Mouse (Mus musculus): ENCODE results near the gene Rom1. TPM values are rescaled to one million over a fixed set of nuclear protein-coding genes. Genes with fewer than 3 reads are reported as not detected.
"Not testable (repeated sequence)": the region's sequence is repeated elsewhere in the genome, so short reads cannot be mapped to it uniquely, and the experiment has no call there.

Rom1 gene
- total RNA-seq (2021), result 10 to 100 TPM; 19.8 to 30.2 TPM

DNA sequence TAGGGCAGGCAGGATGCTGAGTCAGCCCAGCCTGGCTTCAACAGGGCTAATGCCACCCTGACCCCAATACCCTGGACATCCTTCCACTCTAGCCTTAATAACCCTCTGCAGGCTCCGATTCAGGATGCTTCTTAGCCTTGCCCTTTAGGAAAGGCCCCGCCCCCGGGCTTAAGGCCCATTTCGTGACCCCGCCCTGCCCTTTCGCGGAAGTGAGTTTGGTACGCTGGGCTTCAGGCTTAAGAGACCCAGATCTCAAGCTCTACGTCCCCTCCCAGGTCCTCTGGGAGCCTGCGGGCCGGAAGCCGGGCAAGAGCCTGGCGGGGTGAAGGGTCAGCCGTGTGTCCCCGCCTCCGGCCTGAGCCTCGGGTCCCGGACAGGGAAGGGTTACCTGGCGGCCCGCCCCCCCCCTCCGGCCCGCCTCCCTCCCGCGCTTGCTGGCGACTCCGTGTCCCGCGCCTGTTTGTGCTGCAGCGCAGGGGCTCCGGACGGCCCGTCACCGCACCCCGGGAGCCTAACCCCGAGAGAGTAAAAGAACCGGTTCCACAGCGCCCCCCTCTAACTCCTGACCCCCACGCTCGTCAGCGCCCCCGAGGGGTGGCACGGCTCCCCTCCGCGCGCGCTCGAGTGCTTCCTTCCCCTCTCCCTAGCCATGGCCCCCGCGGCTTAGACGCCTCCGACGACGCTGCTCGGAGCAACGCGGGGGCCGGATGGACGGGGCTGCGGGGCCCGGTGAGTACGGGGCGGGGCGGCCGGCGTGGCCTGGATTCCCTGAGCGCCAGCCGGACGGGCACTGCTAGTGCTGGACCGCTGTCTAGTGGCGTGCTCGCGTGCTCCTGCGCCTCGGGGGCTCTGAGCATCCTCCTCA is at the start of gene Rom1, which contains the start of gene Eml3:
Gene Rom1 (minus strand): TSS at position 133 of the 865 bp plus-strand sequence.
Gene Eml3 (plus strand): TSS at position 329 of the 865 bp plus-strand sequence.
- peak; percentile 92 to 95 for DNase-seq
- intact Hi-C loops (cut with DNase I), result loop anchor here (2.0 kb wide), 1 partner anchor 13 kb away; no protein-coding TSS in a partner anchor

DNA sequence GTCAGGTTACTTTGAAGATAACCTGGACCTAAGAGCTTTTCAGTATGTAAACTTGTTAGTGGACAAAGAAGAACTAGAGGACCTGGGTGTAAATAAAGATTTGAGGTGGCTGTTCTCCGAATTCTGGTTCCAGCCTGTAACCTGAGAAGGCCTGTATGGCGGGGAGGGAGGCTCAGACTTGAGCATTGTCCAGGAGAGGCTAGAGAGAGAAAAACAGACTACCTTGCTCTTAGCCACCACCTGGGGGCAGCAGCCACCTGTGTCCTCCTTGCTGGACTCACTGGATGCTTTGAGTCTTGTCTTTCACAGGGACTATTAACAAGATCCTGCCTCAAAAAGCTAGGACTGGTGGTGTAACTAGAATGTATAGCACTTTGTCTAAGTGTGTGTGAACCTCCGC is 47.4 kb upstream of the Rom1 start:
- DNase-seq, result peak; percentile 64 to 68
- intact Hi-C loops (cut with DNase I), result loop anchor here (1.0 kb wide), 3 partner anchors 106 to 134 kb away; no protein-coding TSS in a partner anchor

DNA sequence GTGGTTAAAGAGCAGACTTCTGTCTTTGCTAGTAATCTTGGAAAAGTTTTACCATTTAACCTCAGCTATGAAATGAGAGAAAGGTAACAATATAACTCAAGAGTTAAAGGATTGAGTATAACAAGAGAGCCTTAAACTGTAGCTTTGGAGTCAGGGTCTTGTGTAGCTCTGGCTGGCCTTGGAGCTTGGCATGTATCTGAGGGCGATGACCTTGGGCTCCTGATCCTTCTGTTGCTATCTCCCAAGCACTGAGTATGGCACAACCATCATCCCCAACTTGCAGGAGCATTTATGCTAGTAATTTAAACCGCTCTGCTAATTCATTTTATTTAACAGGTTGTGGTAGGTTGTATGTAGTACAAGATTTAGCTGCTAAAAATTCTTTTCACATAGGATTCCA is 46.3 kb upstream of the Rom1 start:
- no peak for DNase-seq
- intact Hi-C loops (cut with DNase I), result no loop called here

DNA sequence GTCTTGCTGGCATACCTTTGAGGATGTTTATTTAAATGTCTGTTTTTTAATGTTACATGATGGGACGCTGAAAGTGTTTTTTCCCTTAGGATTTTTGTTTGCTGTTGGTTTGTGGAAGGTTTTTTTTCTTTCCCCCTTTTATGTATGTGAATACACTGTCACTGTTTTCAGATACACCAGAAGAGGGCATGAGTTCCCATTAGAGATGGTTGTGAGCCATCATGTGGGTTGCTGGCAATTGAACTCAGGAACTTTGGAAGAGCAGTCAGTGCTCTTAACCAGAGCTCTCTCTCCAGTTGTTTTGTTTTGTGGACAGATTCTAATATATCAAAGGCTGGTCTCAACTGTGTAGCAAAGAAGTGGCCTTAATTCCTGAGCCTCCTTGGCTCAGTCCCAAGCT is 45.5 kb upstream of the Rom1 start:
- intact Hi-C loops (cut with DNase I), result no loop called here
- no peak for DNase-seq

DNA sequence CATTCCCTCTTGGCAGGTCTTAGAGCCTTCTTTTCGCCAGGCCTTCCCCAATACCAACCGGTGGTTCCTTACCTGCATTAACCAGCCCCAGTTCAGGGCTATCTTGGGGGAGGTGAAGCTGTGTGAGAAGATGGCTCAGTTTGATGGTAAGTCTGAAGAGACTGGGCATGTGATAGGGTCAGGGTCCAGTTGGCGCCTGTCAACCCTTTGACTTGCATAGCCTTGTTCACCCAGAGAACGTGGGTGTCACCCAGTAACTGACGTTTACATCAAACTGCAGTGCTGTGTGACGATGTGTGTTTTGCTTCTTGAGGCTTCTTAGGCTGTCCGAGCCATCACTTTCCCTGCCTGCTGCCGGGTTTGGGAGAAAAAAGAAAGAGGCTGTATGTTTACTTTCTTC is 43.3 kb upstream of the Rom1 start:
- intact Hi-C loops (cut with DNase I); DNase-seq: not testable (repeated sequence)

DNA sequence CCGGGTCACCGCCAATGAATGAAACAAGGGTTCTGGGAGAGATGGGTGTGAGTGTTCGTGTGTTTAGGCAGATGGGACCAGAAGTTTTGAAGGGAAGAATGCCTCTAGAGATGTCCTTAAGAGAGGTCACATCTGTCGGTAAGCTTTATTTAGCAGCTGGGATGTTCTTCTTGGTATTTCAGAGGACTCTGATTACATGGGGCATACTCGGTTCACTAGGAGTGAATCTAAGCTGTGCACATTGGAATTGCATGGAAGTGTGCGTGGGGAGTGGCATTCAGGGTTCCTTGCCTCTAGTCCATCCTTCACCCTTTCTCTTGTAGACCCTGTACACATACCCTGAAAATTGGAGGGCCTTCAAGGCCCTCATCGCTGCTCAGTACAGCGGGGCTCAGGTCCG is 38.7 kb upstream of the Rom1 start:
- intact Hi-C loops (cut with DNase I), result no loop called here
- no peak for DNase-seq

DNA sequence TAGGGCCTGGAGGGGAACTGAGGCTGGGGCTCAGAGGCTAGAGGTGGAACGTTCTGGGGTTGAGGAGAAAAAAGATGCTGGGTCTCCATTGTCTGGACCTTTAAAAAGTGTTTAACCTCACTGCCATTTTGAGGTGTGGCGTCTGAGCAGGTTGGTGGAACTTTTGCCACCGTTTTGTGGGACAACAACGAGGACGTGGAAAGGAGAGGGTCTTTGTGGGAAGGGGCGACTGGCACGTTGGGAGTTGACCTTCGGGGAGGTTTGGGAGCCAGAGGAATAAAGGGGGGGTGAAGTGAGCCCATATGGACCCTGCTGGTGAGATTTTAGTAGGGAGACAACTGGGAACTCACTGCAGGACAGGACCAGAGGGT is 38.2 kb upstream of the Rom1 start:
- intact Hi-C loops (cut with DNase I), result no loop called here
- no peak for DNase-seq

DNA sequence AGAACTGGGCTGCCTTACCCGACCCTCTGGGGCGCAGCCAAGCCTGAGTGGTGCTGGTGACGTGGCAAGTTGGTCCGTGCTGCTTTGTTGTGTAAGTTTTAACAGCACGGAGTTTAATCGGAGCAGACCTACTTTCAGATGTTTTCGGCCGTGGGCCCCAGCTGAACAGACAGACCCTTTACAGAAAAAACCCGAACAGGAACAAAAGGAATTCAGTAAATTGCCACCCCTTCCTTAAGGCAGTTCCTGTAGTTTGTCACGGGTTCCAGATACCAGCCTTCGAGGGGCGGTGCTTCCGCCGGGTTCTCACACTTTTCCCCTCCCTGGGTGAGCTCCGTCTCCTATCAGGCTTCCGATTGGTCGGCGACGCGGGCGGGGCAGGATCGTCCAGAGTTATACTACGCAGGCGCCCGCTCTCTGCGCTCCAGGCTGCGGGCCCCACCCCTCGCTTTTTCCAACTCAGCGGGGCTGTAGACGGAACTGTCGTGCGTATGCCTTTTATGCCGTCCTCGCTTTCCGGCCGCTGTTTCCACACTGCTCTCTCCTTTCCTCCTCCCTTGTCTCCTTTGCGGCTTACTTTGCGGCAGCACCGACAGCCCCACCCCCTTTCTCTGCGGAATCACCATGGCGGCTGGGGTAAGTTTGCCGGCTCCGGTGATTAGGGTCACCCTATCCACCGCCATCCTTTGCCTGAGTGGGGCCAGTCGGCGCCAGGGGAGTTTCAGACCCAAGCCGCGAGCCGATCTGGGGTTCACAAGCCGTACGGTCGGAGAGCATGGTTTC is 37.6 kb upstream of the Rom1 start, which contains the start of gene Eef1g:
Gene Eef1g (plus strand): TSS at position 452 of the 783 bp plus-strand sequence.
- peak; percentile 94 to 95 for DNase-seq
- intact Hi-C loops (cut with DNase I), result no loop called here

DNA sequence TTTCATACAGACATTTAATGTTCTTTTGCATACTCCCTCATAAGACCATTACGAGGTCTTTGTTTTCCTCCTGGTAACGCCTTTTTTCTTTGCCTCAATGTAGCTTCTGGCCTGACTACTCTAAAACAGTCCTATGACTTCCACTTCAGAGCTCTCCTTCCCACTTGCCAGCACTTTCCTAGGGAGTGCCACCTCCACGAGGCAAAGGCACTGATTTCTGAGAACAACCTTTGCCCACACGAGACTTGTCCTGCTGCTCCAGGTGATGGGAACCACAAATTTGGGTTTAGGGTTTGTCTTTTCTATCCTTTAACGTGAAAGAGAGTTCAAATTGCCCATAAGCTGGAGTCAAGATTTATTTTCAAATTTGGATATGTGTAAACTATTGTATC is 37.0 kb upstream of the Rom1 start:
- intact Hi-C loops (cut with DNase I), result no loop called here
- no peak for DNase-seq

DNA sequence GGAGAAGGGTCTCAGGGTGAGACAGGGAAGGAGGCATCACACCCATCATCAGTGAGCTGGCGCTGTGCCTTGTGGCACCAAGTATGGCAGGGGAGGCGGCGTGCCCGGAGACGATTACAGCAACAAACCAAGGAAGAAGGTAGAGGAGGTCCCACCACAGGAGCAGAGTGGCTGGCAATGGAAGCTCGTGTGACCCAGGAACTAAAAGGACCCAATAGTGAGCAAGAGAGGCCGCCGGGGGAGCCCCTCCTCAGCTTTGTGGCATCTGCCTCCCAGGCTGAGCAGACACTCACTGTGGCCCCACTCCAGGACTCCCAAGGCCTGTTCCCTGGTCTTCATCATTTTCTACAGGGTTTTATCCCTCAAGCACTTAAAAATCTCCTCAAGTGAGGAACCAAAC is 36.6 kb upstream of the Rom1 start:
- intact Hi-C loops (cut with DNase I), result loop anchor here (2.0 kb wide), 1 partner anchor 23 kb away; no protein-coding TSS in a partner anchor
- DNase-seq, result no peak

DNA sequence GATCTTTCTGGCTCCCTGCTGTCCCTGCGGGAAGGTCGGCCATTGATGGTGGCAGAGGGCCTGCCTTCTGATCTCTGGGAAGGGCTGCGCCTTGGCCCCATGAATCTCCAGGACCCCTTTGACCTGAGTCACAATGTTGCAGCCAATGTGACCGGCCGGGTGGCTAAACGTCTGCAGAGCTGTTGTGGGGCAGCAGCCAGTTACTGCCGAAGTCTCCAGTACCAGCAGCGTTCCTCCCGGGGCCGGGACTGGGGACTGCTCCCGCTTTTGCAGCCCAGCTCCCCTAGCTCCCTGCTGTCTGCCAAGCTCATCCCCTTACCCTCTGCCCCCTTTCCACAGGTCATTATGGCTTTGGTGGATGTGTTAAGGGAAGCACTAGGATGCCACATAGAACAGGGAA is 35.9 kb upstream of the Rom1 start:
- DNase-seq, result no peak
- intact Hi-C loops (cut with DNase I), result loop anchor here (2.0 kb wide), 1 partner anchor 22 kb away; no protein-coding TSS in a partner anchor

DNA sequence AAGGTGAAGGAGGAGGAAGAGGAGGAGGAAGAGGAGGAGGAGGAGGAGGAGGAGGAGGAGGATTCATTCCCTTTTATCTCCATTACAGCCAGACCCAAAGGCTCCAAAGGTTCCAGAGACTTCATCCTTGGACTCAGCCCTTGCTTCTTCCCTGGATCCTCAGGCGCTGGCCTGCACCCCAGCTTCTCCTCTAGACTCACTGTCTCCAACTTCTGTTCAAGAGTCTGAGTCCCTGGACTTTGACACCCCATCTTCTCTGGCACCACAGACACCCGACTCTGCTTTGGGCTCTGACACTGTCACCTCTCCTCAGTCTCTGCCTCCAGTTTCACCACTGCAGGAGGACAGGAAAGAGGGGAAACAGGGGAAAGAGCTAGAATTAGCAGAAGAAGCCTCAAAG is 33.1 kb upstream of the Rom1 start:
- no peak for DNase-seq
- intact Hi-C loops (cut with DNase I), result no loop called here

DNA sequence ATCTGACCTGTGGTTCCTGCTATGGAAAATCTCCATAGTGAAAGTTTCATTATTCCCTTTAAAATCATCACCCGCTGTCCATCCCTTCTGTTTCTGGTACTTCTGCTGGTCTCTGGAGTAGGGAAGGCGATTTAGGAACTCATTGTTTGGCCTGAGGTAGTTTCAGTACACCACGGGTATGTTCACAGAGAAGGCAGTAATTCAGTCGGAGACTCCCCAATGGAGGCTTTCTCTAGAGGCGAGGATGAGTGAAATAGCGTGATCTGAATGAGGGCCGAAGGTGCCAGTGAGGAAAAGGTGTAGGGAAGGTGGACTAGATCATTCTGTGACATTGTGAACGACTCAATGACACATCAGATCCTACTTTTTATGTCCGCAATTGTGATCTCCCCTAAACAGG is 25.0 kb upstream of the Rom1 start:
- no peak for DNase-seq
- intact Hi-C loops (cut with DNase I), result no loop called here

DNA sequence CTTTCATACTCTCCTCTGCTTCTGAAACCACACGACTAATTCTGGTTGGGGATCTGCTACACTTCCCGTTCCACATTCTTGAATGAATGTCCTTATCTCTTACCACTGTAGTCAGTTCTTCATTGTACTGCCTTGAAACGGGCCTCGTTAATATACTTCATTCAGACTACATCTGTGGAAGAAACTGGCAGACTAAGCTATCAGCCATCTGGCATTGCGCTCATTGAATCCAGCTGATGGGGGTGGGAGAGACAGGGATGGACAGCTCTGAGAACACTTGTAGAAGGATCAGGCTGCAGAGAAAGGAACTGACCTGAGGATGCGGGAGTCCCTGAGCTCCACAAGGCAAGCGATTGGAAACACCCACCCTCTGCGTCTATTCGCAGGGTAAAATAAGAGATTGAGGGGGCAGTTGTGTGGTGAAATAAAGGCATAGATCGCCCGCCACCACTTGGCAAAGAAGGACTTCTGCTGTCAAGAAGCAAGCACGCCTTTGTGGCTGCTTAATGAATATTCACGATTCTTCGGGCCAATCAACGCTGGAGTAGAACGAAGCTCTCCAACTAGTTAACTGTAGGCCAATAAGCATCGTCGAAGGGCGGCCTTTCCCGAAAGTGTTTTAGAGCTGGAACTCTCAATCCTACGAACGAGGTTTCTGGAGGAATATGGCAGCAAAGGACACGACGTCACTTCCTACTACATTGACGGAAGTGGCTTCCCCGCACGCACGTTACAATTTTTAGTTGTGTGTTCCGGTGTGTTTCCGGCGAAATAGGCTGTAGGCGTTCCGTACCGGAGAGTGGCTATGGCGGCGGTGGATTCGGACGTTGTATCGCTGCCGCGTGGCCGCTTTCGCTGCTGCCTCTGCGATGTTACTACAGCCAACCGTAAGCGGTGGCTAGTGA is 24.2 kb upstream of the Rom1 start, which contains the start of gene Tut1:
Gene Tut1 (plus strand): TSS at position 713 of the 905 bp plus-strand sequence.
- DNase-seq, result peak; percentile 88 to 92
- intact Hi-C loops (cut with DNase I), result no loop called here

DNA sequence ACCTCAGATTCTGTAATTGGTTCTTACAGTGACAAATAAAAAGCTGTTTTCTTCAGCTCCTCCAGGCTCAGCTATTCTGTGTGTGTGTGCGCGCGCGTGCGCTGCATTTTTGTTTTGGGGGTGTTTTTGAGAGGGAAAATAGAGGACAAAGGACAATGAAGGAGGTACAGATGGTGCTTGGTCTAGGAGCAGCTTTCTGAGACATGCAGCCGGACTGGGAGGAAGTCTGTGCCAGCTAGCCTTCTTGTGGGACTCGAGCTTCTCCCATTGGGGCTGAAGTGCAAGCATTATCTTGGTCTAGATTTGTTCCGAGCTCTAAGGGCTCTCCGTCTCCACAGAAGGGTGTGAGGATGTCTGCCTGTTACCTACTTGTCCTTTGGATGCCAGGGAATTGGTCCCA is 23.1 kb upstream of the Rom1 start:
- DNase-seq, result no peak
- intact Hi-C loops (cut with DNase I), result no loop called here

DNA sequence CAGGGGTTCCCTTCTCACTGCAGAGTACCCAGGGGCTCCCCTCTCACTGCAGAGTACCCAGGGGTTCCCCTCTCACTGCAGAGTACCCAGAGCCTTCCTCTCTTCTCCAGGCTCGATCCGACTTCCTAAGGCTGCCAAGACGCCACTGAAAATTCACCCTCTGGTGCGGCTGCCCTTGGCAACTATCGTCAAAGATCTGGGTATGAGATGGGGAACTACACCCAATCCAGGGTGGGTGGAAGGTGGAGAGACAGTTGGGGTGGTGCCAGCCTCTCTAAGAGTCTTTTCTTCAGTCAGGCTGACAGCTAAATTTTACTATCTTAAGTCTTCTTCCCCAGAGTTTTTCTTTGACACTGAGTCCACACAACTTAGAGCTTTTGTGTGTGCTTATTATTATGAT is 21.0 kb upstream of the Rom1 start:
- intact Hi-C loops (cut with DNase I), result no loop called here
- no peak for DNase-seq

DNA sequence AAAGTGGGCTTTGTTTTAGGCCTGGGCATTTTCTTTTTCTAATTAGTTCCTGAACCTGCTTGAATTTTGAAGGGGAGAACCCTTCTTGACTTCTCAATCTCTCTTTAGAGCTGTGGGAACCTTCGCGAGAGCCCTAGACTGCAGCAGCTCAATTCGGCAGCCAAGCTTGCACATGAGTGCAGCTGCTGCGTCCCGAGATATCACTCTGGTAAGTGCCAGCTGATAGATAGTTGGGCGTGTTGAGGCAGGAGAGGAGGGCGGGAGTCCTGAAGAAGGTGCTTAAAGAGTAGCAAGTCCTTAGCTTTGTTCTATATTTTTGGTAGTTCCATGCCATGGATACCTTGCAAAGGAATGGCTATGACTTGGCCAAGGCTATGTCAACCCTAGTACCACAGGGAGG is 17.8 kb upstream of the Rom1 start:
- DNase-seq, result no peak
- intact Hi-C loops (cut with DNase I), result no loop called here

DNA sequence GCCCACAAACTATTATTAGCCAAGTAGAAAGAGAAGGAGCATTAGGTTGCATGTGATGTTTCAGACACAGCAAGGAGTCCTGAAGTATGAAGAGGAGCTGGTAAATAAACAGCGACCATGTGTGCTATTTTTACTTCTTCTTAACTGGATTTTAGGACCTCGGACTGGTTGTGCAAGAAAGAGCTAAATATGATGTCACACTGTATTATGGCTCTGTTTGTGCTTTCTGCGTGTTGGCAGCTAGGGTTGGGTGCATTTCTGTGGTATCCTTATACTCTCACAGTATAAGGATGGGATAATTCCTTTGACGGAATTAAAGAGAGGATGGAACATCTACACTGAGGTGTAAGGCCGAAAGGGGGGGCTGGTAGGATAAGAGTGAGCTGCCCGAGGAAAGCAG is 16.1 kb upstream of the Rom1 start:
- intact Hi-C loops (cut with DNase I), result no loop called here

DNA sequence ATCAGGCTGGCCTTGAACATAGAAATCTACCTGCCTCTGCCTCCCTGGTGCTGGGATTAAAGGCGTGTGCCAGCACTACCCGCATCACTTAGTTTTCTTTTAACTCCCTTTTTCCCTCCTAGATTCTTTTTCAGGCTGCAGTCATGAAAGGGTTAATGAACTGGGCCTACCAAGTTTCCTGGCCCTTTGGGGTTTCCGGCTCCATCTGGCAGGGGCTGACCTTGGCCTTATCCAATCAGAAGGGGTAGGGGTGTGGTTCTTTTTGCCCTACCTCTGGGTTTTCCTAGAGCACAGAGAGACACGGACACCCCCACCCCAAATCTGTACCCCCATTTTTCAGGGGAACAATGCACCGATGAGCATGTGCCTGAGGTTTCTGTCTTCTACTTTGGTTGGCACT is 15.6 kb upstream of the Rom1 start:
- intact Hi-C loops (cut with DNase I), result no loop called here
- peak; percentile 56 to 66 for DNase-seq

More for the DNA sequence above, 16.1 kb upstream of the Rom1 start:
- DNase-seq, result no peak

DNA sequence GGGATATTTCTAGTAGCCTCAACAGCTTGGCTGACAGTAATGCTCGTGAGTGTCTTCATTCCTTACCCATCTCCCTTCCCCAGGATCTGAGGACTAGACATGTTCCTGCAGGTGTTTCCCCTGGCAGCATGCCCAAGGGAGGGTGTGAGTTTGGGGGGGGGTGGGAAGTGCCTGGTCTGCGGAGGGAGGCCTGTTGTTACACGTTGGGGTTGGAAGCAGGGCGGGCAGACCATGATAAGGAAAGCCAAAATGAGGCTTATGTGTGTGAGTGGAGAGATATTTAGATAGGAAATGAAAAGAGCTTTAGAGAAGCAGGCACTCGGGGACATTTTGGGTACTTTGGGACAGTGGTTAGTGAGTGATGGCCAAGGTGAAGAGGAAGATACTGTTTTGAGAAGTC is 14.9 kb upstream of the Rom1 start:
- no peak for DNase-seq
- intact Hi-C loops (cut with DNase I), result no loop called here
